Mouse (Mus musculus): ENCODE data around the gene Csad.
A peak's percentile ranks its signal among the peaks of the same experiment; 100 is the strongest.

The Csad gene

GRCm38 (mm10) chr15:102195373-102195772 lies 9.2 kb downstream of the Csad start:
- no peak for DNase-seq

DNA sequence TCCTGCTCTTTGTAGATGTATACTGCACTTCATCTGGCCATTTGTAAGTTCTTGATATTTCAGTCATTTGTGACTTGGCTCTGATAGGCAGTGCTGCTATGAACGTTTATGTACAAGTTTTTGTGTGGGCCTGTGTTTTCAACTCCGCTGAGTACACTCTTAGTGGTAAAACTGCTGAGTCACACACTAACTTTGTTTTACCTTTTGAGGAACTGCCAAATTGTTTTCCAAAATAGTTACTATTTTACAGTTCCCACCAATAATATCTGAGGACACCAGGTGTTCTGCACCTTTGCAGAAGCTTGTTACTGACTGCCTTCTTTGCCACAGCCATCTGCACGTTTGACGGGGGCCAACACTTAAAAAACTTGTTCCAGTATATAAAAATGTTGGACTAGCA lies 10.1 kb downstream of the Csad start:
- no peak for DNase-seq

- no peak for DNase-seq
These were observed 10.9 kb downstream of the Csad start for GRCm38 (mm10) chr15:102193652-102194051.

- no peak for DNase-seq
These were observed 11.6 kb downstream of the Csad start for GRCm38 (mm10) chr15:102192820-102193386.

DNA sequence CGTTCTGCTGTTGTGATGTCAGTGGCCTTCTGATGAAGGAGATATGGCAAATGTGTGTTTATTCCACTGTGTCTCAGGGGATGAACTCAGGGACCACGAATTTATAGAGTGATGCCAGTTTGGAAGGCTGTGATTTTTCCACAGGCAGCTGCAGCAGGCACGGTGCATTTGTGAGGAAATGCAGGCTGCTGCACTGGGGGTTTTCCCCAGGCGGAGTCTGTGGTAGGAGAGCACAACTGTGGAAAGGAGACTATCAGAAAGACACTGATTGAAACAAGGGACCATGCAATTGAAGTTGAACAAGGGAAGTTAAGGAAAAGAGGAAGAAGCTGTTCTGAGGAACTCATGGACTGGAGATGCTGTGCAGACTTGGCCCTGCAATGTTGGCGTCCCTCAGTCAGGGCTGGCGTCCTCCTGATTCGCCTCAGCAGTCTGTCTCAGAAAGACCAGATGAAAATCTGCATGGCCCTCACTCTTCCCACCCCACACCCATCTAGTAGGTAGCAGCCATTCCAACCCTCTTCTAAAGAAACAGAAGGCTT lies 12.2 kb downstream of the Csad start:
- no peak for DNase-seq

DNA sequence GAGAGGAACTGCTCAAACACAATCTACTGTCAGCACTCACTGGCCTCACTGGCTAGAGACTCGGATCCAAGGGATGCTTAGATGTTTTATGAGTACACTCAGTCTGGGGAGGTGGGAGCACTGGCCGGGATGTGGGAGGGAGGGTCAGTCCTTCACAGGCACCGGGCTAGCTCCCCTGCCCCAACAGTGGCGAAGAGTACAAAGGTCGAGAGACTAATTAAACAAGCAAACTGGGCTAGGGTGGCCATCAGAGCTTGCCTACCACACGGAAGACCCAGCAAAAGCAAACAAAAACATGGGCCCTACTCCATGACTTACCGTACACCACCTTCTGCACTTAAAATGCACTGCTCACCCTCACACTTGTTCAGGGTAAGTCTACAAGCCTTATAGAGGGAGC lies 12.8 kb downstream of the Csad start:
- no peak for DNase-seq

GRCm38 (mm10) chr15:102188883-102189282 lies 15.6 kb downstream of the Csad start:
- DNase-seq: no peak

GRCm38 (mm10) chr15:102188096-102188495 lies 16.4 kb downstream of the Csad start:
- DNase-seq: no peak

- no peak for DNase-seq
These were observed 18.3 kb downstream of the Csad start for GRCm38 (mm10) chr15:102186239-102186638.

- no peak for DNase-seq
These were observed 21.4 kb downstream of the Csad start for GRCm38 (mm10) chr15:102183076-102183475.

DNA sequence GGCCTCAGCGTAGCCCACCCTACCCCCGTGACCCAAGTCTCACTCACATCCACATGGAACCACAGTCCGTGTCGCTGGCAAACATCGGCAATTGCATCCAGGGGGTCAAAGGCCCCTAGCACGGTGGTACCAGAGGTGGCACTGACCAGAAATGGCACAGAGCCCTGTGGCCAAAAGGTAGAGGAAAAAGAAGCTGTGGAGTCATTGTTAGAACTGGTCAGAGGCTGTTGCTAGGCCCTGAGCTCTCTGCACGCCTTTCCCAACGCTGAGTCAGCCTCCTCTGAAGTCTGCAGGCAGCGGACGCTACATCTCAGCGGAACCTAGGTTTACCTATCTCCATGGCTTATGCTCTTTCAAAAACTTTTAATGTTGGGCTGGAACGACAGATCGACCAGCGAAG lies 24.6 kb downstream of the Csad start:
- DNase-seq: no peak

DNA sequence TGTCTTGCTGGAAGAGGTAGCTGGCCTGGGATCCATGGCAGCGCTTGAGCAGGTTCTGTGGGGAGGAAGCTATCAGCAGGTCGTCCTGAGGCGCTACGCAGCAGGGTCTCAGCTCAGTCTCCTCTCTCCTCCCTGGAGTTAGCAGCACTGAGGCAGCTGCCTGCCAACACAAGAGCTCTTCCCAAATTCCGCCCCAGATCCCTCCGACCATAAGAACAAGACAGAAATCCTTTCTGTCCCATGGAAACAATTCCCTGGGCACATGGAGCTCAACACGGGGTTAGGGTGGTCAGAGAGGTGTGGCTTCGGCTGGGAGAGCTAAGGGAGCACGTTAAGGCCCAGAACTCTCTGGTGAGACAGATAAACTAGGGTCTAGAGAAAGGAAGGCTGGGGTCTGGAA lies 25.4 kb downstream of the Csad start:
- DNase-seq: no peak

- peak; percentile 62 for DNase-seq
These were observed 26.2 kb downstream of the Csad start for GRCm38 (mm10) chr15:102178279-102178678.

DNA sequence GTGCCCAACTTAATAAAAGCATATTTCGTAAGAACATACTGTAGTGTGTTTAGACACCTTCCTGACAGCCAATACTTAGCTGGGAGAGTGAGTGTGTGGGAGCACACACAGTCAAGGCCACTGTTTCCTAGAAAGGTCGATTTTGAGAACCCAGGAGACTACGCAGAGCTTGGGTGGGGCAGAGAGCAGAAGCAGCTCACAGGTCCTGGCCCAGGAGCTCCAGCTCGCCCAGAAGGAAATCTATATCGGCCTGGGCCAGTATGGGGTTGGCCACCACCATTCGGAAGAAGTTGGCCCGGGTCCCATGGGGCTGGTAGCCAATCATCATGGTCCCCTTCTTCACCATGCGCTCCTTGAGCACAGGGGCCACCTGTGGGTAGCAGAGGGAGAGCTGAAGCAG lies 27.1 kb downstream of the Csad start:
- DNase-seq: no peak

DNA sequence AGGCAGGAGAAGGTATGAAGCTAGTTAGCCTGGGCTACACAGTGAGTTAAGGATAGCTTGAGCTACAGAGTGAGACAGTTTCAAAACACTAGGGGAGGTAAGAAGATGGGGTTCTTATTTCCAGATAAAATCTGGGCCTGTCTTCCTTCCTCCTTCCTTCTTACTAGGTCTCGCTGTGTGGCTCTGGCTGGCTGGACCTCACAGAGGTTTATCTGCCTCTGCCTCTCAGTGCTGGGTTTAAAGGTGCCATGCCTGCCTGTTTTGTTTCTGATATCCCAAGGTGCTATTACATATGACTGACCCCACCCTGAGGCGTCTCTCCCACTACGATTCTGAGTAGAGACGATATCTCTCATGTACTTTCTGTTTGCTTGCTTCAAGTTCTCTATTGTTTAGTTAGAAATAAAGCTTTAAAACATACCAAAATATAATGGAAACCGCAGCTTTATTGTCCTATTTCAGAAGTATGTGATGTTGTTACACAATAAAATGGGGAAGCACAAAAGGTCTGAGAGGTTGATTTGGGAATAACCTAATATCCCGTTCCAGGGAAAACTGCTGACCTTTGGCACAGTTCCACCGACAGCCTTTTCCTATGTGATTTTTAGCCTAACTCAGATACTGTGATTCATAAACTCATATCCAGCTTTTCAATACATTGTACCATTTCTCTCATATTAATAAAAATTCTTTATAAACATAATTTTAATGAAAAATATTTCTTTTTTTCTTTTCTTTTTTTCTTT lies 27.8 kb downstream of the Csad start:
- DNase-seq: no peak

GRCm38 (mm10) chr15:102175736-102176319 lies 28.7 kb downstream of the Csad start:
- DNase-seq: no peak

DNA sequence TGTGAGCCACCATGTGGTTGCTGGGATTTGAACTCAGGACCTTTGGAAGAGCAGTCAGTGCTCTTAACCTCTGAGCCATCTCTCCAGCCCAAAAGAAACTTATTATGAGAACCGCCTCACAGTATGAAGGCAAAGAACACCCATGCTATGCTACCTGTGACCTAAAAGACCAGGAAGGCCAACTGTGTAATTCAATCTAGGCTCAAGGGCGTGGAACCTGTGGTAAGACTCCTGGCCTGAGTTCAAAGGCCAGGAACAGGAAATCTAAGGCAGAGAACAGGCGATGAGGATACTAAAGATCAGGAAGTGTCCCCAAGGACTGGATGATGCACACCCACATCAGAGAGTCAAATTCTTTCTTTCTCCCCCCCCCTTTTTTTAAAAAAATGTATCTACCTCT lies 30.9 kb downstream of the Csad start:
- DNase-seq: no peak

GRCm38 (mm10) chr15:102169064-102169463 lies 35.5 kb downstream of the Csad start:
- no peak for DNase-seq

DNA sequence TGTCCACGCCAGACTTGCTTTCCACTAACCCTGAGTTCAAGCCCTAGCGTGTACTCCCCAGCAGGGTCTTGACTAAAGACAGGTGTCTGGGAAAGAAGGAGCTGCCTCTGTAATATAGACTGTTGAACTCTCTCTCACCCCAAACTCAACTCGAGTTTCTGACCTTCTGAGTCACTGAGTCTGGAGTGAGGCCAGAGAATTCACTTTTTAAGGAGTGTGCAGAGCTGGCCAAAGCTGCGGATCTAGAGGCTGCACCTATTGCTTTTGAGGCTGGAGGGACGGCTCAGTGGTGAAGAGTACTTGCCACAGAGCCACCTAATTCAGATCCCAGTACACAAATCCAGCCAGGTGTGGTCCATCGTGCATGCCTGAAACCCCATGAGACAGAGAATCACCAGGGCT lies 36.9 kb downstream of the Csad start:
- no peak for DNase-seq

DNA sequence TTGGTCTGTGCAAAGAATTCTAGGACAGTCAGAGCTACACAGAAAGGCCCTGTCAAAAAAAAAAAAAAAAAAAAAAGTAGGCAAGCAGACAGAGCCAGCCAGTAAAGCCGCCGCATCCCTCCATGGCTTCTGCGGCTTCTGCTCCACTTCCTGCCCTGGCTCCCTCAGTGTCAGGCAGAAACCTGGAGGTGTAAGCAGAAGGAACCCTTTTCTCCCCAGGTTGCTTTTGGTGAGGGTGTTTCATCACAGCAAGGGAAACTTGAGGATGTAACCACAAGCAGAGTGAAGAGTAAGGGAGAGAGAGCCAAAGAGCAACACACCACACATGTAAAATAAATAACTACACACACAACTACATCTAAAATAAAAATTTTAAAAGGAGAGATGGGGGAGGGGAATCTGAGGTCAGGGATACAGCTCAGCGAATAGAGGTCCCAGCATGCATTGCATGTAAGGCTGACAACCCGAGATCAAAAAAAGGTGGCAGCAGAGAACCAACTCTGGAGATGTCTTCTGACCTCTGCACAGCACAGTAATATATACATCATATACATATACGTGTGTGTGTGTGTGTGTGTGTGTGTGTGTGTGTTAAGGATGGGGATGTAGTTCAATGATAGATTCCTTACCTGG lies 38.9 kb downstream of the Csad start:
- DNase-seq: no peak

GRCm38 (mm10) chr15:102163900-102164693 lies 40.4 kb downstream of the Csad start:
- DNase-seq: no peak

DNA sequence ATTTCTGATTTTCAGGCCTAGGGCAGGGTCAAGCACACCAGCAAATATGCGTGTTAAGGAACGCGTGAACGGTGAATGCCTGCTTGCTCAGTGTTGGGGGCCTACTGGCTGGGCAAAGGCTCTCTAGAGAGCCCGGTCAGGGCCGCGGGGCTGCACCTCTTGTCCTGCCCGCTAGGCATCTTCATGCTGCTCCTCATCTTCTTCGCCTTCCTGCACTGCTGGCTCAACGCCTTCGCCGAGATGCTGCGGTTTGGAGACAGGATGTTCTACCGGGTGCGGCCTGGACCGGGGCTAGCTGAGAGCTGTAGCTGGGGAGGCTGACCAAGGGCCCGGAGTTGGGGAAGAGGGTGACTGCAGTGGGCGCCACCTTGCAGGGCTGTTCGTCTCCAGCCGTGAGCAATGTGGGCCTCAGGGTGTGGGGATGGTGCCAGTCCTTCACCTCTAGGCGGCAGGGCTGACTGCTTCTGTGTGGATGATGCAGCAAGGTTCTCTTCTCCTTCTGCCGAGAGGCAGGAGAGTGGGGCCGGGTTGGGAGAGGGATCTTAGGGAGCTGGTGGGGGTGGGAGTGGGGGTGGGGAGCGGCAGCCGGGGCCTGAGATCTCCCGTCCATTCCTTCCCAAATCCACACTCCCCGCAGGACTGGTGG lies 44.0 kb downstream of the Csad start:
- no peak for DNase-seq
